Mouse (Mus musculus) stomach, adult 2 months (tissue): ENCODE measurements around the gene Bnc1. TPM values are rescaled to one million over a fixed set of nuclear protein-coding genes. Genes with fewer than 3 reads are reported as not detected.

Source experiments
- polyA plus RNA-seq: library from polyadenylated mRNA; depleted of rRNA; stranded (reverse); fragments of >200 nt; gene quantifications from 2 replicates; pipeline ENCODE4 v1.2.3, GENCODE M21; 2012; rRNA removed

The Bnc1 gene
- polyA plus RNA-seq, result 0.10 and 0.15 TPM in 2 replicates

DNA sequence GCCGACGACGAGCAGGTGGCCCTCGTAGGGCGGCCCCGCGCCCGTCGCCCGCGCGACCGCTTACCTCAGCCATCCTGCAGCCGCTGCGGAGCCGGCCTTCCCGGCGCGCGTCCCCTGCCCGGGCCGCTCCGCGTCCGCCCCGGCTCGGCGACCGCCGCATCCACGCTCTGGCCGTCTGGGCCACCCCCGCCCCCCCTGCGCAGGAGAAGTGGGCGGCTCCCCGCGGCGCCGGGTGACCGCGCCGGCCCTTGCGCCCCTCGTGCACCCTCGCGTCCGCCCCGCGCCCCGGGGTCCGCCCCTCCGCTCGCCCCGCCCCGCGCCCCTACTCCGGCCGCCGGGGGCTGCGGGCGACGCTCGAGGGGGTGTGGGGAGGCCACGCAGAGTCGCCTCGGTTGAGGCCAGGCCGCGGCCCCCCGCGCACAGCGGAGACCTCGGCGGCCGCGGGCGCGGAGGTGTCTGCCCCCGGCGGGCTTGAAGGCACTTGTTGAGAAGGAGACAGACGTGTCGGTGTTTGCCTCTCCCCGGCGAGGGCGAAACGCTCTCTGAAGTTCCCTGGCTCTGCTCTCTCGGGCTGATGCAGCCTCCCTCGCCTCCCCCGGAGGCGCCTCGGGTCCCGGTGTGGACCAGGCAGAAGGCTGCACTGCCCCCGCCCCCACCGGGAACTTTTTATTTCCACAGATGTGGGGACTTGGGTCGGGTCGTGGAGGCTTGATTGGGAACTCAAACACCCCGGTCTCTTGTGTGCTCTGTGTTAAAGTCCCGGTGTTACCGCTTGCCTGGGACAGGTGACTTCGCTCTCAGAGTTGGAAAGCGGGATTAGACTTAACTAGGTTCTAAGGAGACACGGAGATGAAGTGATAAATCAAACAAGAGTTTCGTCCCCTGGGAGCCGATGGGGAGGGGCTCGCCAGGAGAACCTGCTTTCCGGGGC, at the start of gene Bnc1:
Bnc1 (minus strand) TSS at position 162 of the 931 bp plus-strand sequence.

DNA sequence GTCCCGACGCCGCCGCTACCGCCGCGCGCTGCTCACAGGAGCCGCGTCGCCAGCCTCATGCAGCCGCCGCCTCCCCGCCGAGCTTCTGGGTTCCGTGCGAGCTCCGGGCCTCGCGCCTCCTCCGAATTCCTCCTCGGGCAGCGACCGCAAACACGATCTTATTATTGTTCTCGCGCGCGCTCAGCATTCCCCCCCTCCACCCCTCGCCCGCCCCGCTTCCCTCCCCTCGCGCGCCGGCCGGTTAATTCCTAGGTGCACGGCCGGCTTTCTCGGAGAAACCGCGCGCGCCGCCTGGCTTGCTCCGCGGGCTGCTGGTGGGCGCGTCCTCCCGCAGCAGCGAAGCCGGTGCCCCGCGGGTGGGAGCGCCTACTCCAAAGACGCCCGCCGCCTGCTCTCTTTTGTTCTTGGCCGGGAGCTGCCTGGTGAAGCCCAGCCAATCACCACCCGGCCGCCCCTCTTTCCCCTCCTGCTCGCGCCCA, 57.8 kb downstream of the Bnc1 start, which contains the start of gene Hdgfl3:
Hdgfl3 (minus strand) TSS at position 207 of the 479 bp plus-strand sequence.

Other genes with a start within 250 kb of the Bnc1 start
- 1.4 and 2.7 TPM in 2 replicates for gene Ramac, start 229.4 kb downstream of the Bnc1 start, polyA plus RNA-seq
- 7.5 and 9.7 TPM in 2 replicates for gene 3110040N11Rik, start 202.8 kb downstream of the Bnc1 start, polyA plus RNA-seq
- 8.8 and 16.2 TPM in 2 replicates for gene Btbd1, start 162.9 kb downstream of the Bnc1 start, polyA plus RNA-seq
- not detected in 2 replicates for gene Gm10160, start 136.5 kb downstream of the Bnc1 start, polyA plus RNA-seq
- 4.0 and 7.9 TPM in 2 replicates for gene Tm6sf1, start 133.3 kb downstream of the Bnc1 start, polyA plus RNA-seq
- gene Hdgfl3, start 57.8 kb downstream of the Bnc1 start, polyA plus RNA-seq, result 1.00 and 1.1 TPM in 2 replicates
- 0.09 and 0.22 TPM in 2 replicates for gene Sh3gl3, start 181.5 kb upstream of the Bnc1 start, polyA plus RNA-seq